Mouse (Mus musculus) myocyte (in vitro differentiated cells): Measurements from ENCODE around the gene Cckar. TPM values are rescaled to one million over a fixed set of nuclear protein-coding genes. Genes with fewer than 3 reads are reported as not detected.

Experiments
- H3K27me3 ChIP-seq: one replicate; pipeline ENCODE4 v1.6.1; 2011; ENCODE audit not compliant: control insufficient read depth, insufficient read depth, insufficient read length
- H3K36me3 ChIP-seq: one replicate; pipeline ENCODE4 v1.6.1; 2011; ENCODE audit not compliant: control insufficient read depth, insufficient read depth
- H3K4me2 ChIP-seq: one replicate; pipeline ENCODE4 v1.6.1; 2011; ENCODE audit warnings: low read depth, control low read depth
- H3K4me3 ChIP-seq: one replicate; pipeline ENCODE4 v1.5.1; 2011; ENCODE audit warnings: mild to moderate bottlenecking, control low read depth, moderate library complexity
- H3K79me2 ChIP-seq: one replicate; pipeline ENCODE4 v1.6.1; 2011; ENCODE audit not compliant: control insufficient read depth, insufficient read depth
- H3ac ChIP-seq: one replicate; pipeline ENCODE4 v1.6.1; 2011; ENCODE audit not compliant: control insufficient read depth, insufficient read length
- CEBPB ChIP-seq: IDR thresholded peaks from 2 replicates; pipeline ENCODE4 v1.6.1; 2011; ENCODE audit warnings: mild to moderate bottlenecking, moderate library complexity; ENCODE audit not compliant: poor library complexity, insufficient read depth, severe bottlenecking
- E2F4 ChIP-seq: IDR thresholded peaks from one replicate; pipeline ENCODE4 v1.6.1; 2011; ENCODE audit warnings: mild to moderate bottlenecking, control low read depth, moderate library complexity; ENCODE audit not compliant: insufficient read depth
- MAX ChIP-seq: IDR thresholded peaks from one replicate; pipeline ENCODE4 v1.6.1; 2011; ENCODE audit warnings: low read depth, mild to moderate bottlenecking, control low read depth
- MYOD1 ChIP-seq, 3 experiments: IDR thresholded peaks; one replicate each; pipeline ENCODE4 v1.6.1; 2011; ENCODE audit warnings: control low read depth in 2 of 3, low read depth in 2 of 3, mild to moderate bottlenecking in 2 of 3, moderate library complexity in 1 of 3; ENCODE audit not compliant: insufficient read length in 2 of 3, control insufficient read depth in 1 of 3
- MYOG ChIP-seq, 3 experiments: IDR thresholded peaks; one replicate each; pipeline ENCODE4 v1.6.1; 2011; ENCODE audit warnings: control low read depth in 2 of 3, low read depth in 2 of 3, mild to moderate bottlenecking in 2 of 3; ENCODE audit not compliant: insufficient read length in 2 of 3, control insufficient read depth in 1 of 3, insufficient read depth in 1 of 3
- POLR2A ChIP-seq: IDR thresholded peaks from one replicate; pipeline ENCODE4 v1.6.1; 2011; ENCODE audit warnings: low read depth, mild to moderate bottlenecking, control low read depth, moderate library complexity; ENCODE audit not compliant: insufficient read length
- POLR2AphosphoS2 ChIP-seq: IDR thresholded peaks from one replicate; pipeline ENCODE4 v1.6.1; 2011; ENCODE audit warnings: low read depth, control low read depth; ENCODE audit not compliant: insufficient read length
- REST ChIP-seq: IDR thresholded peaks from one replicate; pipeline ENCODE4 v1.6.1; 2011; ENCODE audit warnings: mild to moderate bottlenecking, control low read depth, moderate library complexity; ENCODE audit not compliant: insufficient read depth, insufficient read length
- SRF ChIP-seq: IDR thresholded peaks from one replicate; pipeline ENCODE4 v1.6.1; 2011; ENCODE audit warnings: low read depth; ENCODE audit not compliant: control insufficient read depth, insufficient read length
- TCF12 ChIP-seq: IDR thresholded peaks from one replicate; pipeline ENCODE4 v1.6.1; 2011; ENCODE audit warnings: mild to moderate bottlenecking, control low read depth; ENCODE audit not compliant: poor library complexity, insufficient read depth, severe bottlenecking
- TCF3 ChIP-seq: IDR thresholded peaks from one replicate; pipeline ENCODE4 v1.6.1; 2011; ENCODE audit warnings: low read depth, control low read depth; ENCODE audit not compliant: insufficient read length
- USF1 ChIP-seq: IDR thresholded peaks from one replicate; pipeline ENCODE4 v1.6.1; 2011; ENCODE audit warnings: low read depth, mild to moderate bottlenecking, control low read depth, moderate library complexity
- polyA plus RNA-seq: library from polyadenylated mRNA; unstranded; fragments of >200 nt; fragmentation: generic; extraction: Trizol; gene quantifications from one replicate; pipeline ENCODE4 v1.2.1, GENCODE M21; 2012; ENCODE audit warnings: missing spikeins

Cckar gene
- not detected for polyA plus RNA-seq

GRCm38 (mm10) chr5:53707235-53708177 lies at the start of gene Cckar:
Cckar (minus strand) TSS chr5:53707705.
- no peak for TF ChIP-seq TCF12
- no peak for TF ChIP-seq MYOG (IDR thresholded peaks at IDR 0.05; ENCODE audit: control insufficient read depth in 1 of 3, insufficient read depth in 1 of 3, insufficient read length in 2 of 3, low read depth in 2 of 3)
- no peak for TF ChIP-seq USF1
- no peak for TF ChIP-seq MYOD1 (IDR thresholded peaks at IDR 0.05; ENCODE audit: control insufficient read depth in 1 of 3, insufficient read length in 2 of 3, low read depth in 2 of 3)
- TF ChIP-seq E2F4 = no peak
- no peak for TF ChIP-seq CEBPB
- TF ChIP-seq REST = no peak
- Histone ChIP-seq H3K36me3 (no peaks in the 10 kb centered on the region), H3K79me2 (no peaks in the 10 kb centered on the region), H3K27me3 (peaks cover 34% of the 10 kb centered on the region), H3K4me2 (no peak within 1 kb of the TSS), H3K4me3 (no peak within 1 kb of the TSS), H3ac (no peak within 1 kb of the TSS)

DNA sequence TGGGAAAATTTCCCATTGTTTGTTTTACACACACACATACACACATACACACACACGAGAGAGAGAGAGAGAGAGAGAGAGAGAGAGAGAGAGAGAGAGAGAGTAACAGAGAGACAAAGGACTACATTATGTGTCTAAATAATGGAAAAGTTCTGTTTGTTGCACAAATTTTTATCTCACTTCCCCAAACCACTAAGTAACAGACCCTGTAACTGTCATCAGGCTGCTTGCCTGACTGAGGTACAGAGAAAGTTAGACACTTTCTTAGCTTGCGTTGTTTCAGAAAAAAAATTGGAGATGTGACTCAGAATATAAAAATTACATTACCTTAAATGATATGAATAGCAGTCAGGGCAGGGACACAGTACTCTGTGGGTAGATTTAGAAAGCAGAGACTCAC lies 36.6 kb upstream of the Cckar start:
- H3K4me2 ChIP-seq = no peak overlapping the region

GRCm38 (mm10) chr5:53732933-53733332 lies 25.4 kb upstream of the Cckar start:
- Histone ChIP-seq H3K27me3 (peaks cover 11% of the 10 kb centered on the region), H3K36me3 (no peaks in the 10 kb centered on the region), H3K79me2 (no peaks in the 10 kb centered on the region), H3ac (no peak overlapping the region), H3K4me3 (no peak overlapping the region), H3K4me2 (no peak overlapping the region)
- TF ChIP-seq SRF (no peak), CEBPB (no peak)

More for the DNA sequence above, 36.6 kb upstream of the Cckar start:
- Histone ChIP-seq H3K36me3 (no peaks in the 10 kb centered on the region), H3K79me2 (no peaks in the 10 kb centered on the region), H3ac (no peak overlapping the region), H3K27me3 (peaks cover 11% of the 10 kb centered on the region), H3K4me3 (no peak overlapping the region)
- no peak for TF ChIP-seq POLR2A

- no peaks in the 10 kb centered on the region for H3K79me2 ChIP-seq
- H3K36me3 ChIP-seq = no peaks in the 10 kb centered on the region
- H3K27me3 ChIP-seq = peaks cover 24% of the 10 kb centered on the region
- TF ChIP-seq CEBPB (no peak), MYOD1 (IDR thresholded peaks at IDR 0.05; ENCODE audit: control insufficient read depth in 1 of 3, insufficient read length in 2 of 3, low read depth in 2 of 3) (no peak), MYOG (IDR thresholded peaks at IDR 0.05; ENCODE audit: control insufficient read depth in 1 of 3, insufficient read depth in 1 of 3, insufficient read length in 2 of 3, low read depth in 2 of 3) (no peak), E2F4 (no peak), USF1 (no peak), REST (no peak), SRF (no peak), POLR2AphosphoS2 (no peak), TCF3 (no peak), MAX (no peak), POLR2A (no peak), TCF12 (no peak)
- H3ac ChIP-seq = no peak overlapping the region
- no peak overlapping the region for H3K4me2 ChIP-seq
- H3K4me3 ChIP-seq = no peak overlapping the region
These were observed 20.1 kb upstream of the Cckar start for GRCm38 (mm10) chr5:53727606-53728005.

GRCm38 (mm10) chr5:53726011-53726410 lies 18.5 kb upstream of the Cckar start:
- TF ChIP-seq MYOD1 (IDR thresholded peaks at IDR 0.05; ENCODE audit: control insufficient read depth in 1 of 3, insufficient read length in 2 of 3, low read depth in 2 of 3) (no peak), REST (no peak), POLR2AphosphoS2 (no peak), TCF12 (no peak), CEBPB (no peak), E2F4 (no peak), USF1 (no peak), MYOG (IDR thresholded peaks at IDR 0.05; ENCODE audit: control insufficient read depth in 1 of 3, insufficient read depth in 1 of 3, insufficient read length in 2 of 3, low read depth in 2 of 3) (no peak), POLR2A (no peak)

More at GRCm38 (mm10) chr5:53726011-53726410, 18.5 kb upstream of the Cckar start:
- Histone ChIP-seq H3K79me2 (no peaks in the 10 kb centered on the region), H3K36me3 (no peaks in the 10 kb centered on the region), H3ac (no peak overlapping the region), H3K4me3 (no peak overlapping the region), H3K27me3 (peaks cover 20% of the 10 kb centered on the region), H3K4me2 (no peak overlapping the region)
